Mouse (Mus musculus) stomach, embryonic 15.5 days (tissue): ENCODE measurements around the gene Isg15. TPM values are rescaled to one million over a fixed set of nuclear protein-coding genes. Genes with fewer than 3 reads are reported as not detected.
"Not testable (repeated sequence)": the region's sequence is repeated elsewhere in the genome, so short reads cannot be mapped to it uniquely, and the experiment has no call there.

ENCODE experiments used
- ATAC-seq: fragments of 200-750 bp; cut with Nextera tagmentation; 2 replicates; pipeline ENCODE4 v1.8.0; 2017; ENCODE audit warnings: low read depth, moderate number of reproducible peaks, moderate TSS enrichment; ENCODE audit not compliant: insufficient read depth, low FRiP score
- H3K27ac ChIP-seq: fragments of 300-500 bp; sonication (generic); 2 replicates; pipeline ENCODE4 v1.5.1; 2015; ENCODE audit warnings: mild to moderate bottlenecking, inconsistent platforms
- H3K27me3 ChIP-seq: fragments of 300-500 bp; sonication (generic); replicated peaks from 2 replicates; pipeline ENCODE4 v1.6.1; 2015; ENCODE audit warnings: inconsistent platforms
- H3K36me3 ChIP-seq: fragments of 300-500 bp; sonication (generic); 2 replicates; pipeline ENCODE4 v1.6.1; 2015; ENCODE audit warnings: inconsistent platforms
- H3K4me1 ChIP-seq: fragments of 300-500 bp; sonication (generic); 2 replicates; pipeline ENCODE4 v1.6.1; 2015; ENCODE audit warnings: inconsistent platforms
- H3K4me2 ChIP-seq: fragments of 300-500 bp; sonication (generic); 2 replicates; pipeline ENCODE4 v1.6.1; 2015; ENCODE audit warnings: mild to moderate bottlenecking, inconsistent platforms
- H3K4me3 ChIP-seq: fragments of 300-500 bp; sonication (generic); replicated peaks from 2 replicates; pipeline ENCODE4 v1.5.1; 2015; ENCODE audit warnings: inconsistent platforms
- H3K9ac ChIP-seq: fragments of 300-500 bp; sonication (generic); 2 replicates; pipeline ENCODE4 v1.6.1; 2015; ENCODE audit warnings: inconsistent platforms
- H3K9me3 ChIP-seq: fragments of 300-500 bp; sonication (generic); 2 replicates; pipeline ENCODE4 v1.6.1; 2016; ENCODE audit warnings: inconsistent platforms
- WGBS: fragments of 180-500 bp; shearing (Covaris S2); methylation state at CpG from one replicate; pipeline ENCODE4 v1.1.7; 2015; 5-methylcytosine and 5-hydroxymethylcytosine counted together
- polyA plus RNA-seq: library from polyadenylated mRNA; unstranded; fragments of >200 nt; fragmentation: Nextera tagmentation; extraction: Ambion mirVana; gene quantifications from 2 replicates; pipeline ENCODE4 v1.2.1, GENCODE M21; 2015

Gene Isg15
- polyA plus RNA-seq, 1 experiment from 2014 or later: 3.2 TPM

- no peak overlapping the region for H3K9ac ChIP-seq
- H3K36me3 ChIP-seq: peaks cover 14% of the 10 kb centered on the region
- H3K9me3 ChIP-seq: no peaks in the 10 kb centered on the region
- H3K4me2 ChIP-seq: peak overlapping the region; percentile 33; the same call in 1 of the 2 replicates
- no peak overlapping the region for H3K27ac ChIP-seq
- no peak for ATAC-seq
- H3K27me3 ChIP-seq: no peaks in the 10 kb centered on the region
- H3K4me1 ChIP-seq: peaks cover 25% of the 10 kb centered on the region
- 0 out of 2 replicates have a peak overlapping the region, but pooled peaks have one; percentile 3 for H3K4me3 ChIP-seq
- 81% methylated on average over 13 of the region's 13 CpGs for WGBS
Observed at GRCm38 (mm10) chr4:156185456-156185949, 15.1 kb downstream of the Isg15 start.

GRCm38 (mm10) chr4:156184291-156184954 is 16.2 kb downstream of the Isg15 start:
- WGBS: 79% methylated on average over 7 of the region's 7 CpGs
- no peak overlapping the region for H3K4me2 ChIP-seq
- no peak overlapping the region for H3K9ac ChIP-seq
- peaks cover 14% of the 10 kb centered on the region for H3K36me3 ChIP-seq
- H3K9me3 ChIP-seq: no peaks in the 10 kb centered on the region
- no peak overlapping the region for H3K27ac ChIP-seq
- H3K4me1 ChIP-seq: peaks cover 17% of the 10 kb centered on the region
- no peak for ATAC-seq
- no peaks in the 10 kb centered on the region for H3K27me3 ChIP-seq
- no peak overlapping the region for H3K4me3 ChIP-seq

GRCm38 (mm10) chr4:156183747-156184146 is 16.9 kb downstream of the Isg15 start:
- 85% methylated on average over 5 of the region's 5 CpGs for WGBS

GRCm38 (mm10) chr4:156177630-156178029 is 23.0 kb downstream of the Isg15 start:
- no peak overlapping the region for H3K9ac ChIP-seq
- WGBS: 92% methylated on average over 9 of the region's 9 CpGs
- H3K4me2 ChIP-seq: no peak overlapping the region
- H3K27me3 ChIP-seq: no peaks in the 10 kb centered on the region
- H3K4me1 ChIP-seq: no peaks in the 10 kb centered on the region
- peaks cover 53% of the 10 kb centered on the region for H3K36me3 ChIP-seq
- no peak overlapping the region for H3K4me3 ChIP-seq
- no peak for ATAC-seq
- H3K9me3 ChIP-seq: no peaks in the 10 kb centered on the region
- no peak overlapping the region for H3K27ac ChIP-seq

More at GRCm38 (mm10) chr4:156183747-156184146, 16.9 kb downstream of the Isg15 start:
- Histone ChIP-seq H3K9ac (no peak overlapping the region), H3K27me3 (no peaks in the 10 kb centered on the region), H3K4me3 (no peak overlapping the region), H3K36me3 (peaks cover 20% of the 10 kb centered on the region), H3K27ac (no peak overlapping the region), H3K4me1 (peaks cover 10% of the 10 kb centered on the region), H3K4me2 (no peak overlapping the region), H3K9me3 (no peaks in the 10 kb centered on the region)
- ATAC-seq: no peak

GRCm38 (mm10) chr4:156171828-156172227 is 28.8 kb downstream of the Isg15 start:
- no peak for ATAC-seq
- no peak overlapping the region for H3K27ac ChIP-seq
- no peaks in the 10 kb centered on the region for H3K4me1 ChIP-seq
- no peaks in the 10 kb centered on the region for H3K9me3 ChIP-seq
- 94% methylated on average over 11 of the region's 11 CpGs for WGBS
- H3K27me3 ChIP-seq: no peaks in the 10 kb centered on the region
- H3K4me2 ChIP-seq: no peak overlapping the region
- no peak overlapping the region for H3K4me3 ChIP-seq
- peaks cover 79% of the 10 kb centered on the region for H3K36me3 ChIP-seq
- no peak overlapping the region for H3K9ac ChIP-seq

- H3K36me3 ChIP-seq: peaks cover 83% of the 10 kb centered on the region
Observed at GRCm38 (mm10) chr4:156169129-156169528, 31.5 kb downstream of the Isg15 start.

GRCm38 (mm10) chr4:156168611-156169010 is 32.0 kb downstream of the Isg15 start:
- no peaks in the 10 kb centered on the region for H3K4me1 ChIP-seq
- no peak for ATAC-seq

More at GRCm38 (mm10) chr4:156169129-156169528, 31.5 kb downstream of the Isg15 start:
- Histone ChIP-seq H3K4me2 (no peak overlapping the region), H3K27me3 (no peaks in the 10 kb centered on the region), H3K4me1 (no peaks in the 10 kb centered on the region), H3K9me3 (no peaks in the 10 kb centered on the region), H3K4me3 (no peak overlapping the region), H3K9ac (no peak overlapping the region), H3K27ac (no peak overlapping the region)
- whole genome bisulfite sequencing: 91% methylated on average over 10 of the region's 10 CpGs
- ATAC-seq: no peak

GRCm38 (mm10) chr4:156166477-156166876 is 34.1 kb downstream of the Isg15 start:
- H3K9ac ChIP-seq: no peak overlapping the region
- WGBS: 88% methylated on average over 9 of the region's 9 CpGs
- ATAC-seq: no peak

More at GRCm38 (mm10) chr4:156168611-156169010, 32.0 kb downstream of the Isg15 start:
- no peak overlapping the region for H3K4me3 ChIP-seq
- peaks cover 82% of the 10 kb centered on the region for H3K36me3 ChIP-seq
- H3K27me3 ChIP-seq: no peaks in the 10 kb centered on the region
- H3K9ac ChIP-seq: no peak overlapping the region
- WGBS: 88% methylated on average over 8 of the region's 8 CpGs
- H3K27ac ChIP-seq: no peak overlapping the region
- no peak overlapping the region for H3K4me2 ChIP-seq
- H3K9me3 ChIP-seq: no peaks in the 10 kb centered on the region

GRCm38 (mm10) chr4:156154771-156155170 is 45.8 kb downstream of the Isg15 start:
- H3K4me2 ChIP-seq: no peak overlapping the region
- H3K27me3 ChIP-seq: no peaks in the 10 kb centered on the region
- no peak for ATAC-seq
- H3K4me1 ChIP-seq: no peaks in the 10 kb centered on the region
- no peaks in the 10 kb centered on the region for H3K9me3 ChIP-seq
- H3K9ac ChIP-seq: no peak overlapping the region
- 82% methylated on average over 3 of the region's 3 CpGs for WGBS
- no peak overlapping the region for H3K4me3 ChIP-seq
- no peaks in the 10 kb centered on the region for H3K36me3 ChIP-seq
- no peak overlapping the region for H3K27ac ChIP-seq

More at GRCm38 (mm10) chr4:156166477-156166876, 34.1 kb downstream of the Isg15 start:
- Histone ChIP-seq H3K4me2 (no peak overlapping the region), H3K4me1 (no peaks in the 10 kb centered on the region), H3K4me3 (no peak overlapping the region), H3K36me3 (peaks cover 77% of the 10 kb centered on the region), H3K27me3 (no peaks in the 10 kb centered on the region), H3K9me3 (0 out of 2 replicates have a peak, but pooled peaks cover 3% of the 10 kb centered on the region), H3K27ac (no peak overlapping the region)

GRCm38 (mm10) chr4:156150887-156151286 is 49.7 kb downstream of the Isg15 start:
- not testable (repeated sequence) for H3K4me2 ChIP-seq, H3K9ac ChIP-seq, H3K27me3 ChIP-seq, H3K4me1 ChIP-seq, H3K27ac ChIP-seq, H3K9me3 ChIP-seq, ATAC-seq, H3K36me3 ChIP-seq, H3K4me3 ChIP-seq
- WGBS: 76% methylated on average over 10 of the region's 10 CpGs
